Mouse (Mus musculus) megakaryocyte, embryonic 14.5 days (primary cell): ENCODE measurements around the gene Mrc2. TPM values are rescaled to one million over a fixed set of nuclear protein-coding genes. Genes with fewer than 3 reads are reported as not detected.

Source experiments
- H3K27me3 ChIP-seq: replicated peaks from 2 replicates; pipeline ENCODE3; 2012; ENCODE audit warnings: inconsistent platforms
- H3K36me3 ChIP-seq: replicated peaks from 2 replicates; pipeline ENCODE3; 2012; ENCODE audit warnings: low read length, inconsistent platforms, mixed read lengths
- H3K4me1 ChIP-seq: 2 replicates; pipeline ENCODE4 v1.6.1; 2012; ENCODE audit warnings: inconsistent platforms
- H3K4me3 ChIP-seq: replicated peaks from 2 replicates; pipeline ENCODE3; 2012; ENCODE audit warnings: moderate library complexity, mild to moderate bottlenecking, inconsistent platforms
- H3K9me3 ChIP-seq: 2 replicates; pipeline ENCODE4 v1.6.1; 2012; ENCODE audit warnings: inconsistent platforms
- FLI1 ChIP-seq: IDR thresholded peaks from 2 replicates; pipeline ENCODE4 v1.6.1; 2012; ENCODE audit warnings: low read length, inconsistent platforms, mixed read lengths
- GATA1 ChIP-seq: IDR thresholded peaks from 3 replicates; pipeline ENCODE4 v1.6.1; 2012; ENCODE audit warnings: mixed read lengths, low read length, inconsistent platforms, borderline replicate concordance
- polyA plus RNA-seq: library from polyadenylated mRNA; stranded (reverse); fragments of >175 nt; gene quantifications from 2 replicates; pipeline ENCODE4 v1.2.3, GENCODE M21; 2012; ENCODE audit warnings: low replicate concordance; ENCODE audit not compliant: insufficient read depth

Gene Mrc2
- polyA plus RNA-seq, 1 experiment: 0.81 TPM

- TF ChIP-seq FLI1 (no peak), GATA1 (no peak)
- H3K27me3 ChIP-seq: peaks cover 30% of the 10 kb centered on the region
- peaks cover 11% of the 10 kb centered on the region; the same call in 1 of the 2 replicates for H3K4me1 ChIP-seq
- H3K9me3 ChIP-seq: peaks cover 7% of the 10 kb centered on the region
- no peak overlapping the region for H3K4me3 ChIP-seq
- no peaks in the 10 kb centered on the region for H3K36me3 ChIP-seq
Measured at GRCm38 (mm10) chr11:105323530-105323929, 31.1 kb downstream of the Mrc2 start.

GRCm38 (mm10) chr11:105327101-105327500, 34.7 kb downstream of the Mrc2 start:
- H3K4me3 ChIP-seq: no peak overlapping the region
- H3K36me3 ChIP-seq: no peaks in the 10 kb centered on the region
- H3K4me1 ChIP-seq: peaks cover 11% of the 10 kb centered on the region; the same call in 1 of the 2 replicates
- H3K27me3 ChIP-seq: peaks cover 58% of the 10 kb centered on the region
- no peaks in the 10 kb centered on the region for H3K9me3 ChIP-seq
- TF ChIP-seq FLI1 (no peak), GATA1 (no peak)

- no peaks in the 10 kb centered on the region for H3K9me3 ChIP-seq
- H3K4me1 ChIP-seq: peaks cover 10% of the 10 kb centered on the region; the same call in 1 of the 2 replicates
- H3K27me3 ChIP-seq: peaks cover 71% of the 10 kb centered on the region
- H3K36me3 ChIP-seq: no peaks in the 10 kb centered on the region
- TF ChIP-seq GATA1: no peak
- no peak for TF ChIP-seq FLI1
- H3K4me3 ChIP-seq: no peak overlapping the region
Measured at GRCm38 (mm10) chr11:105329962-105330361, 37.5 kb downstream of the Mrc2 start.

- no peak for TF ChIP-seq GATA1
- no peak for TF ChIP-seq FLI1
- 0 out of 2 replicates have a peak, but pooled peaks cover 3% of the 10 kb centered on the region for H3K4me1 ChIP-seq
- H3K36me3 ChIP-seq: no peaks in the 10 kb centered on the region
- H3K27me3 ChIP-seq: peaks cover 70% of the 10 kb centered on the region
- H3K4me3 ChIP-seq: no peak overlapping the region
- H3K9me3 ChIP-seq: no peaks in the 10 kb centered on the region
Measured at GRCm38 (mm10) chr11:105331129-105331528, 38.7 kb downstream of the Mrc2 start.

GRCm38 (mm10) chr11:105331732-105332131, 39.3 kb downstream of the Mrc2 start:
- no peak for TF ChIP-seq FLI1
- no peak overlapping the region for H3K4me3 ChIP-seq
- H3K27me3 ChIP-seq: peaks cover 76% of the 10 kb centered on the region
- no peaks in the 10 kb centered on the region for H3K36me3 ChIP-seq
- no peaks in the 10 kb centered on the region for H3K9me3 ChIP-seq
- 0 out of 2 replicates have a peak, but pooled peaks cover 3% of the 10 kb centered on the region for H3K4me1 ChIP-seq

- Histone ChIP-seq H3K9me3 (no peaks in the 10 kb centered on the region), H3K27me3 (peaks cover 75% of the 10 kb centered on the region), H3K36me3 (no peaks in the 10 kb centered on the region), H3K4me1 (no peaks in the 10 kb centered on the region), H3K4me3 (no peak overlapping the region)
- TF ChIP-seq GATA1 (no peak), FLI1 (no peak)
Measured at GRCm38 (mm10) chr11:105332468-105332867, 40.0 kb downstream of the Mrc2 start.

GRCm38 (mm10) chr11:105333867-105334670, 41.6 kb downstream of the Mrc2 start:
- Histone ChIP-seq H3K36me3 (no peaks in the 10 kb centered on the region), H3K27me3 (peaks cover 71% of the 10 kb centered on the region), H3K9me3 (no peaks in the 10 kb centered on the region), H3K4me1 (no peaks in the 10 kb centered on the region), H3K4me3 (no peak overlapping the region)
- TF ChIP-seq GATA1: no peak
- TF ChIP-seq FLI1: no peak

GRCm38 (mm10) chr11:105338596-105339390, 46.4 kb downstream of the Mrc2 start:
- Histone ChIP-seq H3K36me3 (no peaks in the 10 kb centered on the region), H3K27me3 (peaks cover 60% of the 10 kb centered on the region), H3K9me3 (no peaks in the 10 kb centered on the region), H3K4me3 (no peak overlapping the region), H3K4me1 (no peaks in the 10 kb centered on the region)
- no peak for TF ChIP-seq FLI1
- no peak for TF ChIP-seq GATA1

- Histone ChIP-seq H3K36me3 (no peaks in the 10 kb centered on the region), H3K4me1 (peaks cover 14% of the 10 kb centered on the region), H3K27me3 (peaks cover 45% of the 10 kb centered on the region), H3K9me3 (no peaks in the 10 kb centered on the region), H3K4me3 (no peak overlapping the region)
- TF ChIP-seq FLI1: no peak
- TF ChIP-seq GATA1: no peak
Measured at GRCm38 (mm10) chr11:105345284-105345683, 52.8 kb downstream of the Mrc2 start.
